Mouse (Mus musculus) CH12.LX (cell line): ENCODE data around the gene Atp8b4. TPM values are rescaled to one million over a fixed set of nuclear protein-coding genes. Genes with fewer than 3 reads are reported as not detected.

Experiments used
- DNase-seq: peaks from one replicate; pipeline ENCODE4 v3.0.0-alpha.2; 2013; ENCODE audit errors: extremely low read depth
- H3K27ac ChIP-seq: 2 replicates; pipeline ENCODE4 v1.5.1; 2012; ENCODE audit warnings: low read depth, mild to moderate bottlenecking, control low read depth, moderate library complexity; ENCODE audit not compliant: insufficient read depth
- H3K27me3 ChIP-seq: replicated peaks from 2 replicates; pipeline ENCODE3; 2012; ENCODE audit warnings: inconsistent platforms
- H3K36me3 ChIP-seq, 2 experiments: replicated peaks in 1 of 2; 2 replicates each; pipeline versions ENCODE3 to v1.6.1; 2012; ENCODE audit warnings: inconsistent platforms in 1 of 2, low read length in 1 of 2, mild to moderate bottlenecking in 1 of 2, mixed read lengths in 1 of 2, moderate library complexity in 1 of 2; ENCODE audit not compliant: control insufficient read depth in 1 of 2, insufficient read depth in 1 of 2
- H3K4me1 ChIP-seq, 2 experiments: 2 replicates each; pipeline ENCODE4 v1.6.1; 2012; ENCODE audit warnings: inconsistent platforms in 1 of 2, moderate library complexity in 1 of 2; ENCODE audit not compliant: insufficient read depth in 2 of 2, control insufficient read depth in 1 of 2
- H3K4me2 ChIP-seq: 2 replicates; pipeline ENCODE4 v1.6.1; 2012; ENCODE audit warnings: low read depth, mild to moderate bottlenecking, control low read depth; ENCODE audit not compliant: poor library complexity, insufficient read depth, severe bottlenecking
- H3K4me3 ChIP-seq, 3 experiments: fragments of 150-350 bp in 1 of 3; sonication (generic) in 1 of 3; replicated peaks in 1 of 3; 2 replicates each; pipeline versions ENCODE3 to v1.5.1; 2011 to 2012; ENCODE audit warnings: low read depth in 2 of 3, low read length in 2 of 3, mild to moderate bottlenecking in 2 of 3, moderate library complexity in 2 of 3, control low read depth in 1 of 3, improper control_type of control experiment in 1 of 3, inconsistent platforms in 1 of 3, mixed read lengths in 1 of 3; ENCODE audit not compliant: poor library complexity in 1 of 3
- H3K79me2 ChIP-seq: replicated peaks from 2 replicates; pipeline ENCODE4 v1.6.1; 2012; ENCODE audit warnings: mild to moderate bottlenecking, moderate library complexity; ENCODE audit not compliant: control insufficient read depth, poor library complexity, insufficient read depth, severe bottlenecking; ENCODE audit errors: extremely low read depth
- H3K9ac ChIP-seq: 2 replicates; pipeline ENCODE4 v1.6.1; 2012; ENCODE audit warnings: low read depth, mild to moderate bottlenecking, control low read depth, moderate library complexity; ENCODE audit not compliant: insufficient read depth
- H3K9me3 ChIP-seq: replicated peaks from 2 replicates; pipeline ENCODE3; 2012; ENCODE audit warnings: low read length, inconsistent platforms, mixed read lengths
- BHLHE40 ChIP-seq: IDR thresholded peaks from 2 replicates; pipeline ENCODE4 v1.6.1; 2011; ENCODE audit warnings: mild to moderate bottlenecking, low read depth, low read length, improper control_type of control experiment
- CTCF ChIP-seq, 2 experiments: IDR thresholded peaks in 1 of 2; conservative IDR thresholded peaks in 1 of 2; 2 replicates each; pipeline ENCODE4 v1.5.1; 2011 to 2012; ENCODE audit warnings: low read depth in 2 of 2, low read length in 2 of 2, improper control_type of control experiment in 1 of 2, inconsistent platforms in 1 of 2, mild to moderate bottlenecking in 1 of 2, moderate library complexity in 1 of 2
- E2F4 ChIP-seq: IDR thresholded peaks from 2 replicates; pipeline ENCODE4 v1.6.1; 2011; ENCODE audit warnings: low read depth, low read length, improper control_type of control experiment; ENCODE audit not compliant: insufficient replicate concordance
- ELF1 ChIP-seq: IDR thresholded peaks from 2 replicates; pipeline ENCODE4 v1.6.1; 2014; ENCODE audit warnings: low read depth, mild to moderate bottlenecking, inconsistent platforms, low read length, improper control_type of control experiment
- EP300 ChIP-seq: IDR thresholded peaks from 2 replicates; pipeline ENCODE4 v1.6.1; 2011; ENCODE audit warnings: low read length, improper control_type of control experiment
- ETS1 ChIP-seq: conservative IDR thresholded peaks from 2 replicates; pipeline ENCODE4 v1.6.1; 2012; ENCODE audit warnings: low read depth, mild to moderate bottlenecking, inconsistent platforms, low read length, improper control_type of control experiment, moderate library complexity
- GABPA ChIP-seq: IDR thresholded peaks from 2 replicates; pipeline ENCODE4 v1.6.1; 2012; ENCODE audit warnings: low read depth, low read length, improper control_type of control experiment, inconsistent platforms; ENCODE audit not compliant: insufficient replicate concordance
- IRF4 ChIP-seq: IDR thresholded peaks from 2 replicates; pipeline ENCODE4 v1.6.1; 2014; ENCODE audit warnings: low read depth, mild to moderate bottlenecking, inconsistent platforms, low read length, improper control_type of control experiment
- JUND ChIP-seq: conservative IDR thresholded peaks from 2 replicates; pipeline ENCODE4 v1.6.1; 2011; ENCODE audit warnings: low read depth, low read length, improper control_type of control experiment
- KAT2A ChIP-seq: IDR thresholded peaks from 2 replicates; pipeline ENCODE4 v1.6.1; 2012; ENCODE audit warnings: low read length, improper control_type of control experiment, inconsistent platforms; ENCODE audit not compliant: insufficient replicate concordance
- MAFK ChIP-seq: IDR thresholded peaks from 2 replicates; pipeline ENCODE4 v1.6.1; 2011; ENCODE audit warnings: low read length, improper control_type of control experiment; ENCODE audit not compliant: insufficient replicate concordance
- MAX ChIP-seq: IDR thresholded peaks from 2 replicates; pipeline ENCODE4 v1.6.1; 2011; ENCODE audit warnings: low read length, improper control_type of control experiment
- MAZ ChIP-seq: IDR thresholded peaks from 2 replicates; pipeline ENCODE4 v1.6.1; 2012; ENCODE audit warnings: low read depth, mild to moderate bottlenecking, inconsistent platforms, low read length, improper control_type of control experiment, moderate library complexity
- MEF2A ChIP-seq: IDR thresholded peaks from 2 replicates; pipeline ENCODE4 v1.6.1; 2014; ENCODE audit warnings: low read depth, mild to moderate bottlenecking, inconsistent platforms, low read length, improper control_type of control experiment, borderline replicate concordance
- MXI1 ChIP-seq: IDR thresholded peaks from 2 replicates; pipeline ENCODE4 v1.6.1; 2011; ENCODE audit warnings: mild to moderate bottlenecking, low read depth, low read length, improper control_type of control experiment
- POLR2A ChIP-seq: IDR thresholded peaks from 2 replicates; pipeline ENCODE4 v1.6.1; 2011; ENCODE audit warnings: low read depth, mild to moderate bottlenecking, improper control_type of control experiment, low read length
- RAD21 ChIP-seq: IDR thresholded peaks from 2 replicates; pipeline ENCODE4 v1.6.1; 2011; ENCODE audit warnings: low read depth, mild to moderate bottlenecking, low read length, improper control_type of control experiment, moderate library complexity
- RCOR1 ChIP-seq: conservative IDR thresholded peaks from 2 replicates; pipeline ENCODE4 v1.6.1; 2012; ENCODE audit warnings: low read depth, mild to moderate bottlenecking, inconsistent platforms, low read length, improper control_type of control experiment
- SIN3A ChIP-seq: IDR thresholded peaks from 2 replicates; pipeline ENCODE4 v1.6.1; 2012; ENCODE audit warnings: low read length, improper control_type of control experiment, inconsistent platforms
- SMC3 ChIP-seq: IDR thresholded peaks from 2 replicates; pipeline ENCODE4 v1.6.1; 2011; ENCODE audit warnings: low read depth, low read length, improper control_type of control experiment
- USF1 ChIP-seq: IDR thresholded peaks from 2 replicates; pipeline ENCODE4 v1.6.1; 2014; ENCODE audit warnings: low read depth, mild to moderate bottlenecking, inconsistent platforms, low read length, improper control_type of control experiment
- USF2 ChIP-seq: conservative IDR thresholded peaks from 2 replicates; pipeline ENCODE4 v1.6.1; 2011; ENCODE audit warnings: low read depth, low read length, improper control_type of control experiment
- ZKSCAN1 ChIP-seq: IDR thresholded peaks from 2 replicates; pipeline ENCODE4 v1.6.1; 2012; ENCODE audit warnings: low read depth, inconsistent platforms, low read length, improper control_type of control experiment, borderline replicate concordance
- ZMIZ1 ChIP-seq: IDR thresholded peaks from 2 replicates; pipeline ENCODE4 v1.6.1; 2012; ENCODE audit warnings: low read depth, mild to moderate bottlenecking, inconsistent platforms, low read length, improper control_type of control experiment
- ZNF384 ChIP-seq: IDR thresholded peaks from 2 replicates; pipeline ENCODE4 v1.6.1; 2012; ENCODE audit warnings: low read depth, low read length, improper control_type of control experiment, inconsistent platforms
- dilution Hi-C: fragments of 300-500 bp; cut with MboI; formaldehyde crosslinking; loops from 2 replicates; pipeline ENCODE4 v1.14.3; 2020; ENCODE audit warnings: low sequenced_read_pairs; ENCODE audit not compliant: extremely low pct_unique_long_range_greater_than_20kb, extremely low pct_ligation_motif_present
- in situ Hi-C: fragments of 300-500 bp; cut with MboI; formaldehyde crosslinking; loops from 3 replicates; pipeline ENCODE4 v1.14.3; 2019; ENCODE audit warnings: low sequenced_read_pairs, low pct_ligation_motif_present, low pct_unique_long_range_greater_than_20kb, mixed read lengths
- polyA plus RNA-seq: library from polyadenylated mRNA; unstranded; fragments of >175 nt; gene quantifications from 2 replicates; pipeline ENCODE4 v1.2.1, GENCODE M21; 2012; ENCODE audit warnings: low read depth; ENCODE audit not compliant: insufficient read length
- total RNA-seq, 2 experiments: library from RNA; depleted of rRNA; stranded (reverse); fragments of 300-350 nt in 1 of 2; fragments of >200 nt in 1 of 2; gene quantifications; 2 replicates each; pipeline ENCODE4 v1.2.3; 2012 to 2014

Gene Atp8b4
- total and polyA plus RNA-seq, 3 experiments = 0.50 to 1.9 (median 0.79) TPM

DNA sequence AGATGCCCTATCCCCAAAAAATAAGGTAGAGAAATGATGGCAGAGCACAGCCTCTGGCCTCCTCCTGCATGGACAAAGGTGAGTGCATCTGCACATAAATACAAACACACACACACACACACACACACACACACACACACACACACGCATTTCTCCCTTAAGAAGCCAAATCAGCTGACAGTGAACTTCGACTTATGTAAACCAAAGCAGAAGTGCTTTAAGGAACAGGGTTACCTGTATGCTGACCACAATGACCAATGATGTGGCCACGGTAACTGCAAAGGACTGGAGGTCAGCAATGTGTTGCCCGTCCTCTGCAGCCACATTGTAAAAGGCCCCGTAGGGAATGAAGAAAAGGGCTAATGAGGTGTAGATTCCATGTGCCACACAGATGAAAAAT, 163.3 kb downstream of the Atp8b4 start:
- TF ChIP-seq ZNF384 (no peak), MAX (no peak), GABPA (no peak)
- in situ Hi-C loops (no loop called here), dilution Hi-C loops (no loop called here)
- Histone ChIP-seq H3K27me3 (no peaks in the 10 kb centered on the region), H3K4me2 (no peak overlapping the region), H3K4me1 (peaks cover 7 to 16% of the 10 kb centered on the region in 2 experiments), H3K9me3 (no peaks in the 10 kb centered on the region), H3K79me2 (no peaks in the 10 kb centered on the region), H3K27ac (no peak overlapping the region), H3K9ac (no peak overlapping the region), H3K36me3 (no peaks in the 10 kb centered on the region), H3K4me3 (no peak overlapping the region)
- DNase-seq = no peak

DNA sequence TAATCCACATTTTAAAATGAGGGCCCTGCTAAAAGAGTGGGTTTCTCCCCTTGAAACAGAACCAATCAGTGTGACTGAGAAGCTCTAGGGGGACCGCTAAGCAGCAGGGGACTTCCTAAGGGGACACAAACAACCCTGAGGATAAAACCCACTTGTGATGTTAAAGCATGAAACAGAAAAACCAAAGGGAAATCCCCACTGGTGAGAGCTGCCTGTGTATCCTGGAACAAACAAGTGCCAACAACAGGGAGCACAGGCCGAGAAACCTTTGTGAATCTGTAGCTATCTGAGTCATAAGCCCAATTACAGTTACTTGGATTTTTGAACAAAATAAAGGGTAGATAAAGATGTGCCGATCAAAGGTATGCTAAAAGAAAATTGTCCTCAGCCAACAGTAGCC, 168.7 kb downstream of the Atp8b4 start:
- Histone ChIP-seq H3K9me3 (no peaks in the 10 kb centered on the region), H3K4me2 (peak overlapping the region; percentile 30), H3K27me3 (no peaks in the 10 kb centered on the region), H3K4me3 (no peak overlapping the region), H3K4me1 (peaks cover 13 to 28% of the 10 kb centered on the region in 2 experiments), H3K79me2 (no peaks in the 10 kb centered on the region), H3K27ac (no peak overlapping the region), H3K36me3 (no peaks in the 10 kb centered on the region), H3K9ac (peak overlapping the region; percentile 56)
- peak; percentile 54 for DNase-seq
- in situ Hi-C loops (no loop called here), dilution Hi-C loops (no loop called here)
- TF ChIP-seq MXI1 (no peak), ELF1 (0 out of 2 replicates have a peak, but pooled peaks have one; percentile 23), MEF2A (peak; percentile 55), E2F4 (no peak), IRF4 (peak; percentile 56), RCOR1 (no peak), EP300 (peak; percentile 75), JUND (no peak), MAZ (no peak), ZNF384 (no peak), BHLHE40 (peak; percentile 33; the same call in 1 of the 2 replicates), GABPA (no peak)

DNA sequence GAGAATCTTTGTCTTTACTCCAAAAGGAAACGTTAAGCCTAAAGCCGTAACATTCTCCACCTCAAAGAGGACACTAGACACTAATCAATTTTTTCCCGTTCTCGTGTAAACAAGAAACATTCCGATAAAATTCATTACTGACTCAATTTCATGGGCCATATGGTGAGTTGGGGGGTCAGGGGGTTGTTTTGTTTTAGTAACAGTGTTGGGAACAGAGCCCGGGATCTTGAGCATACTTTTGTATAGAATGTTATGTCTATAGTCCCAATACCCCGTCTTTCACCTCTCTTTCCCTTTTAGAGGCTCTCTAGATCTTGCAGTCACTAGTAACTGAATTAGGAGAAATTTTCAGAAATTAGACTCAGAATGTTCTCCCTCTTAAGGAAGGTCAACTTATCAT, 177.3 kb downstream of the Atp8b4 start:
- no peak overlapping the region for H3K4me2 ChIP-seq
- H3K4me3 ChIP-seq = no peak overlapping the region
- H3K27ac ChIP-seq = no peak overlapping the region
- no peak for DNase-seq
- H3K9me3 ChIP-seq = no peaks in the 10 kb centered on the region
- TF ChIP-seq ZMIZ1 (no peak), KAT2A (no peak), POLR2A (no peak), RAD21 (no peak), ZKSCAN1 (no peak), MAFK (no peak), ETS1 (no peak), IRF4 (no peak), MAX (no peak), CTCF (conservative IDR thresholded peaks at IDR 0.05 in 1 of 2, IDR thresholded peaks at IDR 0.05 in 1 of 2; ENCODE audit: low read depth in 2 of 2, low read length in 2 of 2) (no peak), SMC3 (no peak), SIN3A (no peak), USF1 (no peak), E2F4 (no peak), USF2 (no peak), BHLHE40 (no peak), MXI1 (no peak), EP300 (no peak)
- dilution Hi-C loops (no loop called here), in situ Hi-C loops (no loop called here)
- no peaks in the 10 kb centered on the region for H3K4me1 ChIP-seq
- H3K36me3 ChIP-seq = no peaks in the 10 kb centered on the region
- H3K9ac ChIP-seq = no peak overlapping the region
- no peaks in the 10 kb centered on the region for H3K79me2 ChIP-seq
- no peaks in the 10 kb centered on the region for H3K27me3 ChIP-seq
